Mouse (Mus musculus) midbrain, postnatal 0 days (tissue): ENCODE measurements at regions not wholly inside any gene's neighbourhood (a gene's known extent, or its start where the extent isn't known, plus 50 kb on each side); places are given as distances from the start of the nearest gene placed in this dataset.
"Not testable (repeated sequence)": the region's sequence is repeated elsewhere in the genome, so short reads cannot be mapped to it uniquely, and the experiment has no call there.

Experiments
- ATAC-seq: fragments of 200-750 bp; cut with Nextera tagmentation; 2 replicates; pipeline ENCODE4 v1.8.0; 2017; ENCODE audit warnings: moderate number of reproducible peaks, mild to moderate bottlenecking, moderate TSS enrichment, moderate library complexity; ENCODE audit not compliant: low FRiP score
- DNase-seq: peaks from one replicate; pipeline ENCODE4 v3.0.0-alpha.2; 2015; ENCODE audit warnings: low spot score
- H3K27ac ChIP-seq: fragments of 300-500 bp; sonication (generic); 2 replicates; pipeline ENCODE4 v1.5.1; 2014; ENCODE audit warnings: low read depth, mild to moderate bottlenecking, low read length, mixed read lengths
- H3K27me3 ChIP-seq: fragments of 300-500 bp; sonication (generic); 2 replicates; pipeline ENCODE4 v1.6.1; 2014; ENCODE audit warnings: low read length, control low read depth, mixed read lengths; ENCODE audit not compliant: insufficient read depth
- H3K36me3 ChIP-seq: fragments of 300-500 bp; sonication (generic); 2 replicates; pipeline ENCODE4 v1.6.1; 2014; ENCODE audit warnings: low read length, control low read depth, mixed read lengths; ENCODE audit not compliant: insufficient read depth
- H3K4me1 ChIP-seq: fragments of 300-500 bp; sonication (generic); 2 replicates; pipeline ENCODE4 v1.6.1; 2014; ENCODE audit warnings: mild to moderate bottlenecking, control low read depth, antibody characterized with exemption, low read length, mixed read lengths; ENCODE audit not compliant: insufficient read depth
- H3K4me2 ChIP-seq: fragments of 300-500 bp; sonication (generic); 2 replicates; pipeline ENCODE4 v1.6.1; 2014; ENCODE audit warnings: low read depth, mild to moderate bottlenecking, low read length, mixed read lengths; ENCODE audit not compliant: poor library complexity, severe bottlenecking
- H3K4me3 ChIP-seq: fragments of 300-500 bp; sonication (generic); 2 replicates; pipeline ENCODE4 v1.5.1; 2014; ENCODE audit warnings: low read depth, mild to moderate bottlenecking, low read length, moderate library complexity
- H3K9ac ChIP-seq: fragments of 300-500 bp; sonication (generic); replicated peaks from 2 replicates; pipeline ENCODE4 v1.6.1; 2014; ENCODE audit warnings: mild to moderate bottlenecking, low read length, moderate library complexity, mixed read lengths; ENCODE audit not compliant: poor library complexity, severe bottlenecking
- H3K9me3 ChIP-seq: fragments of 300-500 bp; sonication (generic); 2 replicates; pipeline ENCODE4 v1.6.1; 2016; ENCODE audit warnings: low read length, control low read depth
- CTCF ChIP-seq: IDR thresholded peaks from 2 replicates; pipeline ENCODE4 v1.5.1; 2016; ENCODE audit warnings: antibody characterized with exemption, mild to moderate bottlenecking
- WGBS: fragments of 180-500 bp; shearing (Covaris S2); extraction: QIAGEN DNeasy Blood & Tissue Kit; methylation state at CpG from one replicate; pipeline ENCODE4 v1.1.7; 2014; 5-methylcytosine and 5-hydroxymethylcytosine counted together

GRCm38 (mm10) chr2:166461956-166462355 lies 251.7 kb downstream of the Prex1 start:
- no peak overlapping the region for H3K27ac ChIP-seq
- no peak overlapping the region for H3K4me2 ChIP-seq
- no peaks in the 10 kb centered on the region for H3K27me3 ChIP-seq
- DNase-seq (no peak), ATAC-seq (no peak)
- TF ChIP-seq CTCF, result no peak
- H3K36me3 ChIP-seq, result no peaks in the 10 kb centered on the region
- 86% methylated on average over 3 of the region's 3 CpGs for WGBS
- H3K9ac ChIP-seq, result no peak overlapping the region
- H3K4me3 ChIP-seq, result no peak overlapping the region
- no peaks in the 10 kb centered on the region for H3K9me3 ChIP-seq
- H3K4me1 ChIP-seq, result no peaks in the 10 kb centered on the region

- no peaks in the 10 kb centered on the region for H3K4me1 ChIP-seq
- no peaks in the 10 kb centered on the region for H3K36me3 ChIP-seq
- H3K4me3 ChIP-seq, result no peak overlapping the region
- H3K27ac ChIP-seq, result no peak overlapping the region
- H3K27me3 ChIP-seq, result no peaks in the 10 kb centered on the region
- no peak for ATAC-seq
- no peak for DNase-seq
- no peak for TF ChIP-seq CTCF
- no peaks in the 10 kb centered on the region for H3K9me3 ChIP-seq
- H3K9ac ChIP-seq, result no peak overlapping the region
- 93% methylated on average over 3 of the region's 3 CpGs for WGBS
- H3K4me2 ChIP-seq, result no peak overlapping the region
These were observed 252.5 kb downstream of the Prex1 start for GRCm38 (mm10) chr2:166461103-166461502.

- no peaks in the 10 kb centered on the region for H3K27me3 ChIP-seq
- no peaks in the 10 kb centered on the region for H3K4me1 ChIP-seq
- no peak overlapping the region for H3K9ac ChIP-seq
- no peak overlapping the region for H3K4me2 ChIP-seq
- WGBS, result 62% methylated on average over 9 of the region's 9 CpGs
- no peak overlapping the region for H3K27ac ChIP-seq
- no peak for DNase-seq
- ATAC-seq, result no peak
- H3K9me3 ChIP-seq, result no peaks in the 10 kb centered on the region
- TF ChIP-seq CTCF, result no peak
- H3K36me3 ChIP-seq, result no peaks in the 10 kb centered on the region
- H3K4me3 ChIP-seq, result no peak overlapping the region
These were observed 253.7 kb downstream of the Prex1 start for GRCm38 (mm10) chr2:166459955-166460354.

- Histone ChIP-seq H3K36me3 (no peaks in the 10 kb centered on the region), H3K4me3 (no peak overlapping the region), H3K4me2 (no peak overlapping the region), H3K9ac (no peak overlapping the region), H3K27me3 (no peaks in the 10 kb centered on the region), H3K27ac (no peak overlapping the region), H3K4me1 (no peaks in the 10 kb centered on the region), H3K9me3 (no peaks in the 10 kb centered on the region)
- 87% methylated on average over 9 of the region's 9 CpGs for WGBS
- ATAC-seq (no peak), DNase-seq (no peak)
- TF ChIP-seq CTCF, result no peak
These were observed 254.7 kb downstream of the Prex1 start for GRCm38 (mm10) chr2:166458953-166459352.

GRCm38 (mm10) chr2:166457381-166458172 lies 256.1 kb downstream of the Prex1 start:
- no peak for ATAC-seq

GRCm38 (mm10) chr2:166454160-166454888 lies 259.3 kb downstream of the Prex1 start:
- H3K4me2 ChIP-seq, H3K9me3 ChIP-seq, H3K4me3 ChIP-seq, H3K9ac ChIP-seq, H3K27ac ChIP-seq, H3K4me1 ChIP-seq, ATAC-seq, H3K36me3 ChIP-seq, H3K27me3 ChIP-seq: not testable (repeated sequence)
- DNase-seq, result peak; percentile 53
- 71% methylated on average over 2 of the region's 7 CpGs for WGBS

More at GRCm38 (mm10) chr2:166457381-166458172, 256.1 kb downstream of the Prex1 start:
- Histone ChIP-seq H3K27me3 (no peaks in the 10 kb centered on the region), H3K4me2 (no peak overlapping the region), H3K4me1 (no peaks in the 10 kb centered on the region), H3K9ac (no peak overlapping the region), H3K36me3 (no peaks in the 10 kb centered on the region), H3K9me3 (no peaks in the 10 kb centered on the region), H3K4me3 (no peak overlapping the region), H3K27ac (no peak overlapping the region)
- DNase-seq, result no peak
- WGBS, result 67% methylated on average over 16 of the region's 16 CpGs
- no peak for TF ChIP-seq CTCF
